Mouse (Mus musculus) intestine, embryonic 14.5 days (tissue): ENCODE results near the gene RPS10-NUDT3. TPM values are rescaled to one million over a fixed set of nuclear protein-coding genes. Genes with fewer than 3 reads are reported as not detected.

Source experiments
- ATAC-seq: fragments of 200-750 bp; cut with Nextera tagmentation; replicated peaks from 2 replicates; pipeline ENCODE4 v1.8.0; 2017; ENCODE audit warnings: low read depth, moderate number of reproducible peaks, moderate TSS enrichment, moderate library complexity; ENCODE audit not compliant: low FRiP score, low TSS enrichment
- DNase-seq: peaks from one replicate; pipeline ENCODE4 v3.0.0-alpha.2; 2018; ENCODE audit warnings: low spot score
- H3K27ac ChIP-seq: fragments of 300-500 bp; sonication (generic); 2 replicates; pipeline ENCODE4 v1.5.1; 2014; ENCODE audit warnings: low read depth, mild to moderate bottlenecking, control low read depth
- H3K27me3 ChIP-seq: fragments of 300-500 bp; sonication (generic); replicated peaks from 2 replicates; pipeline ENCODE4 v1.6.1; 2014; ENCODE audit warnings: low read length, control low read depth; ENCODE audit not compliant: control insufficient read depth, insufficient read depth
- H3K36me3 ChIP-seq: fragments of 300-500 bp; sonication (generic); 2 replicates; pipeline ENCODE4 v1.6.1; 2014; ENCODE audit warnings: low read length, control low read depth; ENCODE audit not compliant: control insufficient read depth, insufficient read depth
- H3K4me1 ChIP-seq: fragments of 300-500 bp; sonication (generic); replicated peaks from 2 replicates; pipeline ENCODE4 v1.6.1; 2014; ENCODE audit warnings: low read length, control low read depth, mixed read lengths; ENCODE audit not compliant: control insufficient read depth, insufficient read depth
- H3K4me2 ChIP-seq: fragments of 300-500 bp; sonication (generic); 2 replicates; pipeline ENCODE4 v1.6.1; 2014; ENCODE audit warnings: low read length
- H3K4me3 ChIP-seq: fragments of 300-500 bp; sonication (generic); 2 replicates; pipeline ENCODE4 v1.5.1; 2014; ENCODE audit warnings: low read depth, low read length, control low read depth, mixed read lengths
- H3K9ac ChIP-seq: fragments of 300-500 bp; sonication (generic); 2 replicates; pipeline ENCODE4 v1.6.1; 2014; ENCODE audit warnings: mild to moderate bottlenecking, low read length
- H3K9me3 ChIP-seq: fragments of 300-500 bp; sonication (generic); 2 replicates; pipeline ENCODE4 v1.6.1; 2016; ENCODE audit warnings: low read length, control low read depth; ENCODE audit not compliant: control insufficient read depth
- WGBS: fragments of 180-500 bp; shearing (Covaris S2); extraction: QIAGEN DNeasy Blood & Tissue Kit; methylation state at CpG from one replicate; pipeline ENCODE4 v1.1.7; 2014; 5-methylcytosine and 5-hydroxymethylcytosine counted together
- polyA plus RNA-seq: library from polyadenylated mRNA; unstranded; fragments of >200 nt; fragmentation: Nextera tagmentation; extraction: Ambion mirVana; gene quantifications from 2 replicates; pipeline ENCODE4 v1.2.1, GENCODE M21; 2014

The RPS10-NUDT3 gene
- polyA plus RNA-seq, 1 experiment from 2014 or later, result not detected

DNA sequence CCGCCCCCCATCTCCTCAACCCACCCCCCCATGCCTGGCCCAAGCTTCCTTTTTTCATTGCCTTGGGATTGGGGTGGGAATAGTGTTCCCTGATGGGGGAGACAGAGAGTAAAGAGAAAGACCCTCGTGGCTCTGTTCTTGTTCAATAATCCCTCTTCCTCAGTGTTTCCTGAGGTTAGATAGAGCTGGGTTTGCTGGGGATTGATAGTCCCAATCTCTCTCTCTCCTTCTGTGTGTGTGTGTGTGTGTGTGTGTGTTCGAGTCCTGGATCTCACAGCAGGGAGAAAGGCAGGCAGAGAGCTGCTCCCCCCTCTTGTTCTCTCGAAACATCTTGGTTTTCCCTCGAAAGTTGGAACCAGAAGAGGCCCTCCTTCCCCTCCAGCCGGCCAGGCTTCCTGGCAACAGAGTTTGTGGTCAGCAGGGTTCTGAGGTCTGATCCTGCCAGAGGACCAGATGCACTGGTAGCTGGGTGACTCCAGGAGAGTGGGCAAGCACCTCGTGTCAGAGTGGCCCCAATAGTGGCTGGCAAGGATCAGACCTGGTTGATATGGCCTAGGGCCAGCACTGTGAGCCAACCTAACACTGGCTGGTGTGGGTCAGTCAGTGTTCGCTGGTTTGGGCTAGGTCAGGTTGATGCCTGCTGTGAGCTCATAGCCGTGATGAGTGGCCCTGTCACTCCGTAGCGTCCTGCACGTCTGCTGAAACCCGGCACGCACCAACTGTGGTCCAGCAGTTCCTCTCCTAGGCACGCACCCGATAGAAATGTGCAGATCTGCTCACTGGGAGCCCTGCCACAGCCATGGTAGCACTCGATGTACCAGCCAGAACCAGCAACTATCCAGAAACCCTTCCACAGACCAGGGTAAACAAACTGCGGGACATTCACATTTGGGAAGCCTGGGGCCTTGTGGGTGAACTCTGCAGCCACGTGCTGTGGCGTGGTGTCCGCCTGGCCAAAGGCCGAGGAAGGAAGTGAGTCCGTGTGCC lies 82.5 kb downstream of the RPS10-NUDT3 start:
- Histone ChIP-seq H3K9ac (no peak overlapping the region), H3K4me1 (peaks cover 17% of the 10 kb centered on the region), H3K27ac (no peak overlapping the region), H3K4me3 (no peak overlapping the region), H3K9me3 (no peaks in the 10 kb centered on the region), H3K27me3 (no peaks in the 10 kb centered on the region), H3K4me2 (no peak overlapping the region), H3K36me3 (no peaks in the 10 kb centered on the region)
- no peak for ATAC-seq
- 72% methylated on average over 23 of the region's 23 CpGs for WGBS
- DNase-seq, result no peak

GRCm38 (mm10) chr17:27551393-27551940 lies 83.6 kb downstream of the RPS10-NUDT3 start:
- Histone ChIP-seq H3K9me3 (no peaks in the 10 kb centered on the region), H3K36me3 (no peaks in the 10 kb centered on the region), H3K4me2 (no peak overlapping the region), H3K27me3 (no peaks in the 10 kb centered on the region), H3K4me3 (no peak overlapping the region), H3K4me1 (peaks cover 17% of the 10 kb centered on the region), H3K27ac (no peak overlapping the region), H3K9ac (no peak overlapping the region)
- no peak for ATAC-seq
- 67% methylated on average over 10 of the region's 10 CpGs for WGBS
- DNase-seq, result no peak

GRCm38 (mm10) chr17:27549234-27549633 lies 85.8 kb downstream of the RPS10-NUDT3 start:
- no peak overlapping the region for H3K9ac ChIP-seq
- no peak overlapping the region for H3K4me3 ChIP-seq
- H3K4me1 ChIP-seq, result peaks cover 7% of the 10 kb centered on the region
- no peak overlapping the region for H3K27ac ChIP-seq
- H3K27me3 ChIP-seq, result no peaks in the 10 kb centered on the region
- H3K9me3 ChIP-seq, result no peaks in the 10 kb centered on the region
- DNase-seq, result no peak
- no peak overlapping the region for H3K4me2 ChIP-seq
- H3K36me3 ChIP-seq, result no peaks in the 10 kb centered on the region
- no peak for ATAC-seq
- 56% methylated on average over 8 of the region's 8 CpGs for WGBS

- Histone ChIP-seq H3K36me3 (no peaks in the 10 kb centered on the region), H3K27me3 (no peaks in the 10 kb centered on the region), H3K27ac (no peak overlapping the region), H3K9ac (no peak overlapping the region), H3K4me1 (peaks cover 7% of the 10 kb centered on the region; the same call in 1 of the 2 replicates), H3K4me3 (no peak overlapping the region), H3K4me2 (no peak overlapping the region), H3K9me3 (no peaks in the 10 kb centered on the region)
- 0 out of 2 replicates have a peak, but pooled peaks have one; percentile 30 for ATAC-seq
- 64% methylated on average over 9 of the region's 9 CpGs for WGBS
- no peak for DNase-seq
These were observed 87.7 kb downstream of the RPS10-NUDT3 start for GRCm38 (mm10) chr17:27547253-27547868.

DNA sequence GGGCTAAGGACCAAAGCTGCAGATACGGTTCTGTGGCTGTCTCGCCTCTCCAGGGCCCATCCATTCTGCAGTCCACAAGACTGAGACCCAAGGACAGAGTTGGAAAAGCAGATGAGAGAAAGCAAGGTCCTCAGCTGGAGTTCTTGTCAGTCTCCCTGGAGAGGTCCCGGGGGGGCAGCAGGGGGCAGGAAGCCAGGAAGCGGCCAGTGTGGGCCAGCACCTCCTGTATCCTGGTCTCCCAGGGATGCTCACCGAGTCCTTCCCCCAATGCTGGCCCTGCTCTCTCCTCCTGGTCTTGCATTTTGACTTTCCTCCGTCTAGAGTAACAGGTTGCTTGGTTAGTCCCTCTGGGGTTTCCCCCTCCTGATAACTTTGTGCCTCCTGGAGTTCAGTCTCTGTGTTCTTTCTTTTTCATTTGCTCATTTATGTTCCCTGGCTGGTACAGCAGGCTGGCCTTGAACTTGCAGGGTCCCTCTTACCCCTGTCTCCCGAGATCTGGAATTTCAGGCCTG lies 88.4 kb downstream of the RPS10-NUDT3 start:
- WGBS, result 73% methylated on average over 7 of the region's 7 CpGs
- no peak overlapping the region for H3K27ac ChIP-seq
- ATAC-seq, result no peak
- no peaks in the 10 kb centered on the region for H3K27me3 ChIP-seq
- no peaks in the 10 kb centered on the region for H3K36me3 ChIP-seq
- no peak for DNase-seq
- no peaks in the 10 kb centered on the region for H3K9me3 ChIP-seq
- H3K4me3 ChIP-seq, result no peak overlapping the region
- no peak overlapping the region for H3K9ac ChIP-seq
- H3K4me2 ChIP-seq, result no peak overlapping the region
- peaks cover 7% of the 10 kb centered on the region; the same call in 1 of the 2 replicates for H3K4me1 ChIP-seq

- no peak for DNase-seq
These were observed 89.0 kb downstream of the RPS10-NUDT3 start for GRCm38 (mm10) chr17:27545991-27546390.

DNA sequence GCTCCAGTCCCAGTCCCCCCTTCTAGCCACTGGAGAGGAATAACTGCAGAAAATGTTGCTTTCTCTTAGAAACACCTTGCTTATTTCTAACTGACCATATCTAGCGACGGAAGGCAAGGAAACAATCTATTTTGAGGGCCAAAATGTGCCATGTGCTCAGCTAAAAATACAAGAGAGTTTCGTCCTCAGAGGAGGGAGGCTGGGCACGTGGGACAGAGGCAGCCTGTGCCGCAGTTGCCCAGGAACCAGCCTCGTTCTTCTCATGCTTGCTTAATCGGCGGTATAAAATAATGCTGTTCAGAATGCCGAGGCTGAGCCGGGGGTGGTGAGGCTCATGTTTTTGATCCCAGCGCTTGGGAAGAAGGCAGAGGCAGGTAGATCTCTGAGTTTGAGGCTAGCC lies 90.5 kb downstream of the RPS10-NUDT3 start:
- peaks cover 7% of the 10 kb centered on the region; the same call in 1 of the 2 replicates for H3K4me1 ChIP-seq
- H3K4me2 ChIP-seq, result no peak overlapping the region
- no peak for ATAC-seq
- WGBS, result 90% methylated on average over 11 of the region's 11 CpGs
- no peaks in the 10 kb centered on the region for H3K9me3 ChIP-seq
- H3K27me3 ChIP-seq, result no peaks in the 10 kb centered on the region
- H3K4me3 ChIP-seq, result no peak overlapping the region
- no peak for DNase-seq
- H3K27ac ChIP-seq, result no peak overlapping the region
- H3K36me3 ChIP-seq, result no peaks in the 10 kb centered on the region
- H3K9ac ChIP-seq, result no peak overlapping the region

More at GRCm38 (mm10) chr17:27545991-27546390, 89.0 kb downstream of the RPS10-NUDT3 start:
- Histone ChIP-seq H3K9me3 (no peaks in the 10 kb centered on the region), H3K9ac (no peak overlapping the region), H3K27ac (no peak overlapping the region), H3K36me3 (no peaks in the 10 kb centered on the region), H3K4me2 (no peak overlapping the region), H3K4me3 (no peak overlapping the region), H3K27me3 (no peaks in the 10 kb centered on the region), H3K4me1 (peaks cover 7% of the 10 kb centered on the region; the same call in 1 of the 2 replicates)
- ATAC-seq, result no peak
- WGBS, result 48% methylated on average over 12 of the region's 12 CpGs

GRCm38 (mm10) chr17:27541984-27542383 lies 93.0 kb downstream of the RPS10-NUDT3 start:
- H3K4me3 ChIP-seq, result no peak overlapping the region
- H3K36me3 ChIP-seq, result no peaks in the 10 kb centered on the region
- no peak overlapping the region for H3K4me2 ChIP-seq
- ATAC-seq (no peak; the same call in 1 of the 2 replicates), DNase-seq (no peak)
- no peaks in the 10 kb centered on the region for H3K9me3 ChIP-seq
- 73% methylated on average over 3 of the region's 3 CpGs for whole genome bisulfite sequencing
- H3K27me3 ChIP-seq, result no peaks in the 10 kb centered on the region
- no peak overlapping the region for H3K27ac ChIP-seq
- no peaks in the 10 kb centered on the region for H3K4me1 ChIP-seq
- H3K9ac ChIP-seq, result no peak overlapping the region
